Mouse (Mus musculus): ENCODE measurements around the gene Senp1.

- TF ChIP-seq CTCF (IDR thresholded peaks at IDR 0.05; ENCODE audit: borderline replicate concordance, control insufficient read depth, extremely low read depth, insufficient read depth, low read length, poor library complexity), result no peak
- TF ChIP-seq POLR2A (IDR thresholded peaks at IDR 0.05; ENCODE audit: control insufficient read depth, extremely low read depth, insufficient read depth, low read length, poor library complexity), result no peak
Measured at GRCm38 (mm10) chr15:98115779-98116163, 22.2 kb upstream of the Senp1 start.

Data from thymus, adult 2 months (tissue).